Mouse (Mus musculus) c-Kit-positive CD71-positive TER-119-positive erythroid progenitor cells, embryonic 14.5 days (primary cell): ENCODE data around the gene Nus1.

Source experiments
- DNase-seq: peaks from one replicate; pipeline ENCODE4 v3.0.0-alpha.2; 2013; ENCODE audit warnings: low spot score

Gene Nus1

GRCm38 (mm10) chr10:52417998-52418860, 882 bp downstream of the Nus1 start:
- DNase-seq, result peak; percentile 24

- no peak for DNase-seq
These were observed 1.6 kb downstream of the Nus1 start for GRCm38 (mm10) chr10:52418931-52419330.

DNA sequence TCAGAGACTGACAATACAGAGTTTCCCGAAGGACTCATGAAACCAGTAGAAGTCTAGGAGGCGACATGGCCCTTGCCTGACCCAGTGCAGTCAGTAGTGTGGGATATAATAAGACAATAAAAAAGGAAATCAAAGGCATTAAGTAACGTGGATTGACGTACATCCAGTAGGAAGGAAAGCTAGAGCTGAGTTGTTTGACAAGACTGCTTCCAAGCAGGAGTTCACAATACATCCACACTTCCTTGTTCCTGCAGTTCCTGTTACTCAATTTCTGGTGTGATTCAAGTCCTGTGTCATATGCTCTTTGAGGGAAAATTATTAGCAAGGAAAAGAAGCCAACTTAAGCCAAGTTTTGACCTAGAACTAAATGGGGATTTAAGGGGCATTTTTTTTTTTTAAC, 2.1 kb downstream of the Nus1 start:
- no peak for DNase-seq

DNA sequence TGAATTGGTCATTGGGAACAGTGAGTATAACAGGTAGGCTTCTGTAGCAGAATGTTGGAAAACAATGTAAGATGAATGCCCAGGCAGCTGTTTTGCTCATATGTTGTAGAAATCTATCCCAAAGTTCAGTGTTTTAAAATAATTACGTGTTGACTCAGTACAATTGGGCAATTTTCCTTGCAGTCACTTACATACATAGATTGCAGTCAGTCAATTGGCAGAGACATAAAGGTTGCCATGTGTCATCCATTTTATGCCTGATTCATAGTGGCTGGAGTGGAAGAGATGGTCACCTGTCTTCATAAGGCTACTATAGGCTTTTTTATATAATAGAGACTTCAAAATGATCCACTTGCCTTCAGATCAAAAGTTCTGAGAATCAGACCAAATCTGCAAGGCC, 3.2 kb downstream of the Nus1 start:
- DNase-seq, result no peak

DNA sequence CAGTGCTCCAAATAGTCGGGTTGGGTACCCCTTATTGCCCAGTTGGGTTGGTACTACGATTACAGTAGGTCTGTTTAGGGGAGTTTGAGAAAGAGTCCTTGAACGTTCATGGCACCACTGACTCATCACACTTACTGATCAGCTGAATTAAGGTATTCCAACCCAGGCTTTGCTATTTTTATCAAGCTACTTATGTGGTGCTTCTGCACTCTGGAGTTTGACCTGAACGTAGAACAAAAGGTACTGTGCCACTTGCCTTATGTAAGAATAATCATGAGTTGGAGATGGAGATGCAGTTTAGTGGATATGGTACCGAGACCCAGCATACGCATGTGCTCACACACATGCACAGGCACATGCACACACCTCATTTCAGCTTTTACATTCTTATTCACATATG, 4.4 kb downstream of the Nus1 start:
- DNase-seq, result no peak

GRCm38 (mm10) chr10:52423097-52423496, 5.8 kb downstream of the Nus1 start:
- DNase-seq, result no peak

DNA sequence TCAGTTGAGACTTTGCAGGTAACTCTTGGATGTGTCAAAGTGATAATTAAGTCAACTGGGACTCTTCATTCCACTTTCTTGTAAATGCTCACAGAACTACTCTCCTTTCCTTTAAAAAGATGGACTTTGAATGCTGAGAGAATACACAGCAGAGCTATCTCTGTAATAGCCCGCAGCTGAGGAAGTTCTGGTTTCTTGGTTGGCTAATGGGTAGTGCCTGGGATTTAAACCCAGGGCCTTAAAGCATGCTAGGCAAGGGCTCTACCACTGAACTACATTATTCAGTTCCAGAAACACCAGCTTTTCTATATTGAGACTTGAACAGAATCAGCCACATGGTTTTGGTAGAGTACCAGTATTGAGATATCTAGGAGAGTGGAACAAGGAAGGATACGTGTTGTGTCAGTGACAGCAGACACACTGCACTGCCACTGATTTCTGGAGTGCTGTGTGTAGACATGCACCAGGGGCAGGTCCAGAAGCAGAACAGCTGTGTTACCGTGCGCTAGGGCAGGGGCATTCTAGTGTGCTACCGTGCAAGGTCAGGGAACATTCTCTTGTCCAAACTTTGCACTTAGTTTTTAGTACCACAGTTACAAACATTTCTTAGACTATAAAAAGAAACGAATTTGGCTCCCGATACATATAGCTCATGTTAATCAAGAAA, 9.1 kb downstream of the Nus1 start:
- DNase-seq, result no peak

GRCm38 (mm10) chr10:52427634-52428415, 10.5 kb downstream of the Nus1 start:
- no peak for DNase-seq

DNA sequence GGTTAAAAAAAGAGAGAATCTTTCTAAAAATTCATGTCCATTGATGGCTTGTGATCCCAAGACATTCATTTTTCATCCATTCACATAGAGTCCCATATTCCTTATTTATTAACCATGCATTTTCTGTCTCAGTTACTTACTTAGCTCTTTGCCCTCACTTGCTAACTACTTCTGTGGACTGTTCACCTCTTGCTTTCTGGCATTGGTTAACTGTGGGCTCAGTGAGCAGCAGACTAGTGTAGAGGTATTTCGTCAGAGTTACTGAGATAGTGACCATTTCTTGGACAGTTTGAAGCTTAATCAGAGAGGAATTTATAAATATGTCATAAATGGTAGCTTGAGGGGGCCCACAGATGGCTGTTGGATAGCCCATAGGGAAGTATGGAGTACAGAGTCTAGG, 13.6 kb downstream of the Nus1 start:
- DNase-seq, result no peak

DNA sequence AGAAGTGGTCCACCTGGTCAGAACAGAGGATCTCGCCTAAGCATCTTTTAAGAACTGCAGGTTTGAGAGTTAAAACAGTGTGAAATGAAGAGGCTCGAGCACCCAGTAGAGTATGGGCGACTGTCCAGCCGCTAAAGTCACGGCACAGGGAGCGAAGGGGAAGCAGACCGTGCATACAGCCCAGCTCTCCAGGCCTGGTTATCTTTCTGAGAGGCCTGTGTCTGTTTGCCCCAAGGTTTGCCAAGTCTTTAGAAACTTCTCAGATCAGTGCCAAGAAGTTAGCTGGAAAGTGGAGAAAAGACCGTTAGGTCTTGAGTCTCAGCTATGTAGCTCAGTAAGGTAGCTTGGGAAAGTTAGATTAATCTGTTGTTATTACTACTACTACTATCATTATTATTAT, 17.5 kb downstream of the Nus1 start:
- DNase-seq, result no peak

DNA sequence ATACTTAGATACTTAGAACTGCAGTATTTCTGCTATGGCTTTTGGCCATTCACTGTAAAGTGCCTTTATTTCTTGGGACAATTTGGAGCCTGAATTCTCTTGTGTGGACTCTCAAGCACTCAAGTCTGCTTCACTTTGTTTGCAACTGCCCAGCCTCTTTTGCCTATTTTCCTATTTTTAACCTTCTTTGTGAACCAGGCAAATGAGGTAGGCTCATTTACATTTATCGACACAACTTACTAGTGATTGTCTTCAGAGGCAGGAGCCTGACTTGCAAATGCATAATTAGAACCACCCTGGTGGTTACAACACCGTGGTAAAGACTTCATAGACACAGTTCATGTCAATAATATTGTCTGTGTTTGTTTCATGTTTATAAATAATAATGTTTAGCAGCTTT, 43.3 kb downstream of the Nus1 start:
- DNase-seq, result no peak

DNA sequence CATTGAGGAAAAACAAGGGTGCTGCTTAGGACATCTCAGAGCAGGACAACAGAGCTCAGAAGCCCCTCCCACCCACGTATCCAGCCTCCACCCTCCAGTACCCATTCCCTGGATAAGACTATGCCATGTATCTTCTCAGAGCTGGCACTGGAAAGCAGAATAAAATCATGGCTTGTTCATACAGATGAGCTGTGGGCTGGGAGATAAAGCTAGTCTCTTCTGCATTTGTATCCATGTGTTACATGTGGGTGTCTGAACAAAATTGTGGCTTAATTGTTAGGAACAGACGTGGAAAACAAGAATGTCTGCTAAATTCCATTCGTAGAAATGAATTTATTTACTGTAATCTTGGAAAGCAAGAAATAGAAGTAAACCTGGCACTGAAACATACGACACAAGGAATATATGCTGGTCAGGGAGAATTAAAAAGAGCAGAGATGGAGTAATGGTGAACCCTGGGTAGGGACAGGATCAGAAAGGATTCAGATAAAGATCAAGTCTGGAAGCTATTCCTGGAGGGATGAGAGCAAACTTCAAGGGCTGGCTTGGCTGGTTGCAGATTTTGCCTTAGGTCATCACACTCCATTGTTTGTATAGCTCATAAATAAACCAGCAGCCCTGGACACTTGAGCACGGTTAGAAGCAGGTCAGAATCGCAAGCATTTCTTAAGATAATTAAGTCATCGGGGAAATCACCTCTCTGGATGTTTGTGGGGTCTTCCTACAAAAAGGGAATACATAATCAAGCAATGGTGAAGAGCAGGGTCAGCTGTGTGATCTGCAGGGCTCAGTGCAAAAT, 46.8 kb downstream of the Nus1 start:
- no peak for DNase-seq

DNA sequence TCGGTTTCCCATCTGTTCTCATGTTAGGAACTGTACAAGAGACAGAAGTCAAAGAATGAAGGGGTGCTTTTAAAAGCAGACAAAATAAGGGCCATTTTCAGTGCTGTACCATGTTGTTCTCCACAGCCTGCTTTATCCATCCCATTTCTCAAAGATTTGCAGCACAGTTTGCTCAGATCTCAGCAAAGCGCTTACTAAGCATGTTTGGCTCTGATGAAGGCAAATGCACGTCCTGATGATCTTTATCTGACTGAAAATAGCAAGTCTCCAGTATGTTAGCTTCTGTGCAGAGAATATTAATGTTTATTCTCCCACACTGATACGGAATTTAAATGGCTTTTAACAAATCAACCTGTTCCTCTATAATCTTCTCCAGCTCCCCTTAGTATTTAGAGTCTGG, 54.2 kb downstream of the Nus1 start:
- no peak for DNase-seq
